Mouse (Mus musculus) T-cell, adult 2 months (primary cell): ENCODE results near the gene Zfp853.

Experiments
- DNase-seq: peaks from one replicate; pipeline ENCODE4 v3.0.0; 2022; ENCODE audit warnings: low spot score

Gene Zfp853

GRCm38 (mm10) chr5:143253186-143253880 is 40.1 kb downstream of the Zfp853 start:
- DNase-seq: no peak

GRCm38 (mm10) chr5:143252791-143253185 is 40.6 kb downstream of the Zfp853 start:
- DNase-seq: no peak

DNA sequence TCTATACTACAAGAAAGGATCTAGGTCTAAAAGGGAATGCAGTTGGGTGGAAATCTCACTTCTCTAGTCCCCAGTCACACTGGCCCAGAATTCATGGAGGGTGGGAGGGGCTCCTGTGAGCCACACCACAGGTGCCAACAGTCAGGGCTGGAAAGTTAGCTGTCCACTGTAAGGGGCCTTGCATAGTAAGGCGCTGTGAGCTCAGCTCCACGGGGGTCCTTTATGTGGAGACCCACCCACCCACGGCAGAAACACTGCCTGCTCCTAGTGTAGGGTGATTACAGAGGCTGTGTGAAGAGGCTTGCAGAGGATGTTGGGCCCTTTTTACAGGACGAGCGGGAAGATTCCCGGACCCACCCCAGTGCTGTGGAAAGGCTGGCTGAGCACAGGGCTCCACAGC is 41.4 kb downstream of the Zfp853 start:
- no peak for DNase-seq

GRCm38 (mm10) chr5:143244926-143245325 is 48.5 kb downstream of the Zfp853 start:
- DNase-seq: no peak
